Mouse (Mus musculus) skeletal muscle tissue, adult 2 months (tissue): ENCODE measurements around the gene Skiv2l.
"Not testable (repeated sequence)": the region's sequence is repeated elsewhere in the genome, so short reads cannot be mapped to it uniquely, and the experiment has no call there.

Experiments used
- DNase-seq: peaks from one replicate; pipeline ENCODE4 v3.0.0-alpha.2; 2012; ENCODE audit warnings: low read depth, low spot score

The Skiv2l gene

DNA sequence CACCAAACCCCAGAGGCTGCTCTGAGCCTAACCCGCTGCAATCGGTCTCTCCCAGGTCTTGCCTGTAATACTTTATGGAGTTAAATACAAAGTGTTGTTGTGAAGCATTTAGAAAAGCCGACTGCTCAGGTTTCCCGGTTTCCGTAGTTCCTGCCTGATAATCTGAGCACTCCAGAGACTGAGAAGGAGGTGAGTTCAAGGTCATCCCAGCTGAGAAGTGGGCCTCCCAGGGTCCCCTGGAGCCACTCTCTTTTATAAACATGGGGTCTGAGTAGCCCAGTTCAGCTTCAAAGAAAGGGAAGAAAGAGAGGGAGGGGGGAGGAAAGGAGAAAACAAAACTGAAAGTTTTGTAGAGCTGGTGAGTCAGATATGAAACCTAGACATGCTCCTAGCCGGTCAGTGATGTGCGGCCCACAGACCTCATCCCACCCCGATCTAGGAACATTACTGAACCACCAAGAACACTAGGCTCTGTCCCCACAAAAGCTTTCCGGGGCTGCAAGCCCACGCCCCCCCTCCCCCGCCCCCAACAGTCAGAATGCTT, 29.4 kb upstream of the Skiv2l start, which contains the start of gene Zbtb12:
Zbtb12 (plus strand) TSS at position 148 of the 544 bp plus-strand sequence.
- no peak for DNase-seq

DNA sequence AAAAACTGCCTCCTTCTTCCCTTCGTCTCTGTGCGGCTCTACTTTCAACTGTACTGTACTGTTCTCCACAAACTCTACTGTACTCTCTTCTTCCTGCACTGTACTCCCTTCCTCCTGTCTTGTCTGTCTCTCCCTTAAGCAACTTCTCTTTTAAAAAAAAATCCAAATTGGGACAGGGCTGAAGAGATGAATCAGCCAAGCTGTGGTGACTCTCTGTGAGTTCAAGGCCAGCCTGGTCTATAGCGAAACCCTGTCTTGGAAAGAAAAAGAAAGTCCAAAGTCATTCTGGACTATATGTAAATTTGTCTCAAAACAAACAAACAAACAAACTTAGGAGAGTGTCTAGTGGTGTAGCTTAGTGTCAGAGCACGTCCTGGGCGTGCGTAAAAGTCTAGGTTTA, 24.3 kb upstream of the Skiv2l start:
- no peak for DNase-seq

DNA sequence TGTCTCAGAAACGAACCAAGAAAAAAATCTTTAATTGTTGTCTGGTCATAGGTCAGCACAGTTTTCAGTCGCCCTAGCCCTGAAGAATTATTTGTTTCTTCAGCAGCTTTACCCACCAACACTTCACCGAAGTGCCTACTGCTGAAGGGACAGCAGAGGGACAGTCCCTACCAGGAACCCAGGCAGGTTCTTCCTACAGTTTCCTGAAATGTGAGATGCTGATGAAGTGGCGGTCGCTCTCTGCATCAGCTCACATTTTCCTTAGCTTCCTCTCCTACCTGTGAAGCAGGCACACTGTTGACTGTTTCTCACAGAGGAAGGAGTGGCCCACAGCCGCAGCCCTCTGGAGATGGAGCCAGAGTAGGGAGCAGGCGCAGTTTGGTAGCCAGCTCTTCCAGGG, 16.0 kb upstream of the Skiv2l start:
- no peak for DNase-seq

DNA sequence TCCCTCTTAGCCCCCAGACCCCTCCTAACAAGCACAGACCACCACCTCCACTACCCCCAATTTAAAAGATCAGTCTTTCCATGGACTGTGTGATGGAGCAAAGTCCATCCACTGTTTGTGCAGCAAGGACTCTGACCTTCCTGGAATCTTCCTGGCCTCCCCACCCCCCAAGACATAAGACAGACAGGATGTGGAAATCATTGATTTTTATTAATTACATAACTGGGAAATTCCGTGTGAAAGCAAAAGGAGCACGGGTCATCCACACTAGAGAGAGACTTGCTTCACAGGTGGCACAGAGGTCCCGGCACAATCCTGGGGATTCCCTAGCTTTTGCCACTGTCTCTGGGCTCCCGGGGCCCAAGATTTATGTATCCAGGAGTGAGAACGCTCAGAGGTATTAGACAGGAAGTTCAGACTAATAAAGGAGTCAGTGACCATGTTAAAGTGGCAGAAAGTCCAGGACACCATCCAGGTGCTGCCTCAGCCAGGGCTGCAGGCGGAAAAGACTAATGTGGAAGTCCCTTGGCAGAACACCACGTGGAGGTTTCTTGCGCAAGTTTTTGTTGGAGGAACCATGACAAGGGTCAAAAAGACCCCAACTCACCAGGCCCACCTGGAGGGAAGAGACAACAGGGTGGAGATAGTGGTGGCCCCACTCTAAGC, 12.5 kb upstream of the Skiv2l start, which contains the start of gene Cfb:
Cfb (minus strand) TSS at position 103 of the 666 bp plus-strand sequence.
- DNase-seq = no peak

DNA sequence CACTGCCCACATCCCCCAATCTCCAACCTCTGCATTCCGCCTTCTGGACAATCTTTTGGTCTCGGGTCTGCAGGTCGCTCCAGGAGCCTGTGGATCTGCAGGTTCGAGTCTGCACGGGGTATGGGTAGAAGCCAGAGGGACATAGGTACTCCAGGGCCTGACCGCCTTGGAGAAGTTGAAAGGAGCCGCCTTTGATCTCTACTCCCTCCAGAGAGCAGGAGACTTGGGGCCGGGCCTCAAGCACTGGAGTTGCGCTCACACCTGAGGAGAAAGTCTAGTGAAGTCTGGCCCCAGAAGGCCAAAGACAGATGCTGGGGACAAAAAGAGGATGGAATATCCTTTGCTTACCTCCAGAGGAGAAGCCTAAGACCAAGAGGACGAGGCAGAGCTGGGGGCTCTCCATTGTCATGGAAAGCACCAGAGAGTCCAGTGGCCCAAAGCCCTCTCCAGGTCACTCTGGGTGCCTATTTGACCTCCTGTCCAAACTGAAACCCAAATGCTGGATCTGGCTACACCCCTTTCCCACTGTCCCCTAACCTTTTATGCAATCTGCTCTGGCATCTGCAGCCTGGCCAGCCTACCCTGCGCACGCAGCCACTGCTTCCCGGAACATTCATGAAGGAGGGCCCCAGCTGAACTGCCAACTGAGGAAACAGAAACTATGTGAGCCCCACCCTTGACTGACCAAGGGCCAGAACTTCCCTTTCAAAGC, 11.8 kb upstream of the Skiv2l start:
- peak; percentile 41 for DNase-seq

DNA sequence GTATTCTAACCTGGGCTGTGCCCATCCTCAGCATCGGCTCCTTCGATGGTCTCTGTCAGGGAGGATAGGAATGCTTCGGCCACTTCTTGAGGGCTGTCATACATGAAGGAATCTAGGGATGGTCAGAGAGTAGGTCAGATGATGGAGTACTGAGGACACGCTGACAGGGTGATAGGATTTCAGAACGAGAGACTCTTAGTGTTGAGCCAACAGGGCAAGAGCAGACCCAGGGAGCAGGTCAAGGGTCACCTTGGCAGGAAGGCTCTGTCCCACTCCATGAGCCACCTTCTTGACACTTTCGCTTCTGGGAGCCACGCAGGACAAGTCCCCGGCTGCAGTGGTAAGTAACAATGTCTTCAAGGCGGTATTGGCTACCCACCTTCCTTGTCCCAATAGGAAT, 10.5 kb upstream of the Skiv2l start:
- no peak for DNase-seq

DNA sequence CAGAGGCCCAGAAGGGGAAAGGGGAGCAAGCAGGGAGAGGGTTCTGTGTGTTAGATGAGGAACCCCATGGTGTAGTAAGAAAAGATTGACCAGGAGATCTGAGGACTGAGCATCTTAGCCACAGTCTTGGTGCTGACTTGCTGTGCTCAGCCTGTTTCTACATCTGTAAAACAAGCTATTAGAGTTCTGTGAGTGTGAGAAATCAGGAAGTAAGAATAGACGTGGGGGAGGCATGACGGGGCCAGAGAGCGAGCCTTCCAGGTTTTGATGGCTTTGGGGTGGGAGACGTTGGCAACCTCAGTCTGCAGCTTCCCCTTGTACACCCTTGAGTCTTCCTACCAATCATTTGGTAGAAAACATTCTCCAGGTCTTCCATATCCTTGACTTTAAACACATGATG, 8.7 kb upstream of the Skiv2l start:
- no peak for DNase-seq

DNA sequence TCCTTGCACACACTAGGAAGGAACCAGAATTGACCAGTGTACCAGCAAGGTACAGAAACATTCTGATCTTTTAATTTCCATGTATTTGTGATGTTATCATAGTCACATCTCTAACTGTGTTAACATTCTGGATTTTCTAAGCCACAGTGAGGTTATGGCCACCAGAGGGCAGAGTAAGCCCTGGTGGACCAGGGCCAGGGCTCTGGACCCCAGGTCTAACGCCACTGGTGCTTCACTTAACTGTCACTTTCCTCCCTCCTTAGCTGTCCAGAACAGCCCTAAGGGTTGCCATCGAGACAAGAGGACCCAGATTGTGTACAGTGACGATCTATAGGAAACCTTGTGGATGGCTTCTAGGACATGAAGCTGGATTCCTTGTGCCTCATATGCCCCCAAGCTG, 5.8 kb upstream of the Skiv2l start:
- DNase-seq = no peak

DNA sequence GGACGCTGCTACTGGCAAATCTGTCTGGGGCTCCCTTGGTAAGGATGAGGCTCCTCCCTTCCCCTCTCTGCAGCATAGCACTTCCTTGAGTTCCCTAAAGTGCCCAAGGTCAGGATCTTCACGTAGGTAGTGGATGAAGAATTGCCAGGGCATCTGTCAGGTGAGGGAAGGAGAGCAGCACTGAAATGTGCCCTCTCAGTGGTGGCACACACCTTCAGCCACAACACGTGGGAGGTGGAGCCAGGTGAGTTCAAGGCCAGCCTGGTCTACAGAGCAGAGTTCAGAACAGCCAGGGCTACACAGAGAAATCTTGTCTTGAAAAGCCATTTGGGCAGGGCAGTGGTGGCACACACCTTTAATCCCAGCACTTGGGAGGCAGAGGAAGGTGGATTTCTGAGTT, 4.8 kb upstream of the Skiv2l start:
- DNase-seq = no peak

DNA sequence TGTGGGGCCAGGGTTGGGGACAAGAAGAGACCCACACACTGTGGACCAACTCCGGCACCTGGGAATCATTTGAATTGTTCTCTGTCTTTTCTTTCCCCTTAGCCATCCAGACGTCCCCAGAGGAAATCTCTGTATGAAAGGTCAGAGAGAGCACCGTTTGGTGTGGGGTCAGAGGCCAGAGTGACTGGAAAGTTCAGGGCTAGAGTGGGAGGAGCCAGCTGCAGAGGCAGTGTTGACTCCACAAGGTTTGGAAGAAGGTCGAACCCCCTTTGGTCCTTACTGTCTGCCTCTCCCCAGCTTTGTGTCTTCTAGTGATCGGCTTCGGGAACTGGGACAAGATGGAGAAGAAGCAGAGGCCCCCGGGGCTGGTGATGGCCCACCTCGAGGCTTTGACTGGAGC, 3.5 kb upstream of the Skiv2l start:
- DNase-seq = no peak

DNA sequence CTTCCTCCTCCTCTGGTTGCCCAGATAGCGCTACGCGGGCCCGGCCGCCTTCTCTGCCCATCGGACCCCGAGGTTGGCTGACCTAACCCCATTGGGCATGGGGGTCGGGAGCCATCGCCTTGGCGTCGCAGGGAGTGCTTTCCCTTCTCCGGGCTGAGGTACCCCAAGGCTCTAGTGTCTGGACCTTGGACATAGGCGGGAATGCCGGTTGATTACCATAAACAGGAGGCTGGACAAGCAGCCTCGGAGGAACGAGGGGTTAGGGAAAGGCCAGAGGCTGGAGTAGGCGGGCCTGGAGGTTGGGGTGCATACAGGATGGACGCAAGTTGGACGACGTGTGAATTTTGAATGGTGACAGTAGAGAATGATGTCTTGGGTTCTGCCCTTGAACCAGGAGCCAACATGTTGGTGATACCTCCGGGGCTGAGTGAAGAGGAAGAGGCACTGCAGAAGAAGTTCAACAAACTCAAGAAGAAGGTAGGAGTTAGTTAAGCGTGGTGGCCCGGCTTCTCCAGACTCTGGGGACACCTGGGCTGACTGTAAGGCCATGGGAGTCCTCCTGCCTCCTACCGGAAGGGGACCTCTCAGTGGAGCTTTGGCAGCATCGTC, 611 bp upstream of the Skiv2l start:
- DNase-seq = no peak

DNA sequence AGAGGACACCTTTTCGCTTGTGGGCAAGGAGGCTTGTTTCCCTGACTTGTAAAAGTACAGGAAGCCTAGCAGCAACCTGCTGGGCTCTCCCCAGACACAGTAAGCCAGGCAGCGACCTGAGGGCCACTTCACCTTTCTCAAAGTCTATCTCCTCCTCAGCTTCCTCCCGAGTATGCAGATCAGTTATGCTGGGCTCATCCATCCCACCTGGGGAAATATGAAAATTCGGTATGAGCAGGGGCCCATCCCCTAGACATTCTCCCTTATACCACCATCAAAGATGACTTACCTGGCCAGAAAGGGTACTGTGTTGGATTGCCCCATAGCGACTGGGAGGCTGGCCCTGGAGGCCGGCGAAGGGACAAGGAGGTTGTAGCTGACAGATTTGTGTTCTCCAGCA, 2.4 kb downstream of the Skiv2l start:
- DNase-seq = no peak

DNA sequence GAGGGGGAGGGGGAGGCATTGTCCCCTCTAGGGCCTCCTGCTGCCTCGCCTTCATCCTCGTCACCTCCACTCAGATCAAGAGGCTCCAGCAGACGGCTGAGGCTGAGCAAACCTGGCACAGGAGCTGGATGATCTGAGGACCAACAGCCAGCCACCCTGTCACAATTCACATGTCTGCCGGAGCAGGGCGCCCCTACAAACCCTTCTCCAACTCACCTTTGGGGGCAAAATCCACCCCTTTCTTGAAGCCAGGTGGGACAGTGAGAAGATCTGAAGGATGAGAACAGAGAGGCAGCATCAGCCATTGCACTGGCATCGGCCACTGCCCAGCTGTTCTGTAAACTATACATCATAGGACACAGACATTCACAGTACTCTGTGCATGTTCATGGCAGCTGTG, 2.8 kb downstream of the Skiv2l start:
- DNase-seq = no peak

DNA sequence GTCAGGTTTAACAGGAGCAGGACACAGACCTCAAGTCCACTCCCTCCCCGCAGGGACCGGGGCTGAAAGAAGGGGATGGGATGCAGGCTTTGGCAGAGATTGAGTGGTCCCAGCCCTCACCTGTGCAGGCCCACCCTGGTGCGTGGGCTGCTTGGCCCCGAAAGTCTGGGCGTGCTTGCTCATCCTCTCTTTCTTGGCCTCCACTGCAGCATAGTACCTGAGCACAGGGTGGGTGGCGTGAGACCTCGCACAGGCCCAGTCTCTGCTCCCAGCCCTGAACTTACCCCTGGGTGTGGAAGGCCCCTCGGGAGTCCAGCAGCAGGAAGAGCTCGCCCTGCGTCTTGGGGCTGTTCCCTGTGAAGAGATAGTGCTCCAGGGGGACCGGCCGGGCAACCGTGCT, 5.1 kb downstream of the Skiv2l start:
- no peak for DNase-seq

DNA sequence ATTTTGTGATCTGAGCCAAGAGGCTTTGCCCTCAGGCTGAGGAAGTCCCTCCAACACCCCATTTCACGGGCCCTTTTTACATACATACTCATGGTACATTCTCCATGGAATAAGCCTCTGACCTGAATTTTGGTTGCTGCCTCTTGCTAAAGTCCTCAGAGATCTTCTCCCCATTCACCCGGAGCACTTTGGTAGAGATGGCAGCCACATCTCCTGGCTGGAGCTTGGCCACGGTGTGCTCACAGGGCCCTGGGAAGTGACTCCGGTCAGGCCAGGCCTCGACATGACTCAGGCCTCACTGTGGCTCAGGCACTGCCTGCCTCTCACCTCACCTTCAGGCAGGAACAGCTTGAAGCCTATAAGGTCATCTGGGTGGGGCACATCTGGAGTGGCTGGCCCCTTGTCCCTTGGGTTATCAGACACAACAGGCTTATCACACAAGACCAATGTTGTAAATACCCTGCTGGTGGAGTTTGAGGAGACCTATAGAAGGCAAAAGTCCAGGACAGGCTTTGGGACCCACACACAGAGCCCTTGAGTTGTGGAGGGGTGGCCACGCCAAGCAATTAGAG, 9.2 kb downstream of the Skiv2l start:
- DNase-seq = no peak

DNA sequence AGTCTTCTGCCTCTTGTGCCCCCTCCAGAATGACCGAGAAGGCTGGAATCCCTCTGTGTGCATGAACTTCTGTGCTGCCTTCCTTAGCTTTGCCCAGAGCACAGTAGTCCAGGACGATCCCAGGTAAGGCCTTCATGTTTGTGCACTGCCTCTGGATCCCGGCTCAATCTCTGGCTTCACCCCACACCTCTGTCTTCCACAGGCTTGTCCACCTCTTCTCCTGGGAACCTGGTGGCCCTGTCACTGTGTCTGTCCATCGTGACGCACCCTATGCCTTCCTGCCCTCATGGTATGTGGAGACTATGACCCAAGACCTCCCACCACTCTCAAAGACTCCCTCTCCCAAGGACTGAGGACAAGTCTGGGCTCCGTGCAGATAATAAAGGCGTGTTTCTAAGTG, 11.2 kb downstream of the Skiv2l start:
- no peak for DNase-seq

DNA sequence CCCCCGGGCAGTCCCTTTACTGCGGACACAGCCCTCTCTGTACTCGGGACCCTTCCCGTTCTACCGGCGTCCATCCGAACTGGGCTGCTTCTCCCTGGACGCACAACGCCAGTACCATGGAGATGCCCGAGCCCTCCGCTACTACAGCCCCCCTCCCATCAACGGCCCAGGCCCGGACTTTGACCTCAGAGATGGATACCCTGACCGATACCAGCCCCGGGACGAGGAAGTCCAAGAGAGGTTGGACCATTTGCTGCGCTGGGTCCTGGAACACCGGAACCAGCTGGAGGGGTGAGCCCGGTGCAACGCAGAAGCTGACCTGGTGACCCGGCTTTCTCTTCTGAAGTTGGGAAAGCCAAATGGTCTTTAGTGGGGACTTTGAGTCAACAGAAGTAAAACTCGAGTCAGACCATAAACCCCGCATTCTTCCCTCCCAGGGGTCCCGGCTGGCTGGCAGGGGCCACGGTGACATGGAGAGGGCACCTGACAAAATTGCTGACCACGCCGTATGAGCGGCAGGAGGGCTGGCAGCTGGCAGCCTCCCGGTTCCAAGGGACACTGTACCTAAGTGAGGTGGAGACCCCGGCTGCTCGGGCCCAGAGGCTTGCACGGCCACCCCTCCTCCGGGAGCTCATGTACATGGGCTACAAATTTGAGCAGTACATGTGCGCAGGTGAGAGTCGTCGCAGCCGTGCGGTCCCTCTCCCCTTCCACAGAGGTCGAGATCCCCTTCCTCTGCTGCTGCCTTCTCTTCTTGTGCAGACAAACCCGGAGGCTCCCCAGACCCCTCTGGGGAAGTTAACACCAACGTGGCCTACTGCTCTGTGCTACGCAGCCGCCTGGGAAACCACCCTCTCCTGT, 12.3 kb downstream of the Skiv2l start:
- no peak for DNase-seq

DNA sequence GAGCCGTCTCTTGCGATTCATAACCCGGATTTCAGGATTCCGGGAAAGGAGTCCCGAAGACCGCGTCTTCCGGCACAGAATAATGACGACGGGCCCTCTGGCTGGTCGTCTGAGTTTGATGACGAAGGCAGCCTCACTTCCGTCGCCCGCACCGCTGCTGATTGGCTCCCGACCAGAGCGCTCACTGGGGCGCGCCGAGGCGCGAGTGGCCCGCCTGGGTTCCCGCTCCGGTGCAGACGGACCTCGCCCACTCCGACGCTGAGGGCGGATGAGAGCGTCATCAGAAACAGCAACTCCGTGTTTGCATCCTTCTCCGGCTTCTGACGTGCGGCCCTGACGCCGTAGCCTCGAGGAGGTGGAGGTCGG, 13.2 kb downstream of the Skiv2l start, which contains the start of the genes Stk19 and Dxo:
Stk19 (minus strand) TSS at position 90 of the 366 bp plus-strand sequence.
Dxo (plus strand) TSS at position 164 of the 366 bp plus-strand sequence.
- DNase-seq = peak; percentile 94

DNA sequence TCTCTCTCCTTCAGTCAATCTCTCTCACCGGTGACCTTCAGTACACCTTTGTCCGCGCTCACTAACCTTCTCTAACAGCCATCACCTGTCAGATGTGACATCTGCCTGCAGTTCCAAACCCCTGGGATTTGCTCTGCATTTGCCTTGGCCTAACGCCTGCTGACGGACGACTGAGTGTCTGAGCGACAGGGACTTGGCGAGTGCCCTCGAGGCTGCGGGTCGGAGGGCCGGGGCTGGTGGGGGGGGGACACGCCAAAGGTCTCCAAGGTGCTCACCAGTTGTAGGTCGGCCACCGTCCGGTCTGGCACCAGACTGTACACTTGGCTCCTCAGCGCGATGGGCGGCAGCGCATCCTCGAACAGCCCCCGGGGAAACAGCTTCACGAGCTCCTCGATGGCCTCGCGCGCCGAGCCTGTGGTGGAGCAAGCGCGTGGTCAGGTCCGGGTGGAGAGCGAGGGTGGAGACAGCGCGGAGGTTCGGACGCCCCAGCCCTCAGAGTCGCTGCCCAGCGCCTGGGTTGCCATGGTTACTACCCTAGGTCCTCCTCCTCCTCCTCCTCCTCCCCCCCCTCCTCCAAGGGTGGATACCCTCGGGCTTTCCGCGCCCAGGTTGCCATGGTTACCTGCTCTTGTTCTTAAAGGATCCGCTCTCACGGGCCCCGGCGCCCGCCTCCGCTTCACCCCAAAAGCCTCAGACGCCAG, 13.7 kb downstream of the Skiv2l start:
- DNase-seq = no peak

DNA sequence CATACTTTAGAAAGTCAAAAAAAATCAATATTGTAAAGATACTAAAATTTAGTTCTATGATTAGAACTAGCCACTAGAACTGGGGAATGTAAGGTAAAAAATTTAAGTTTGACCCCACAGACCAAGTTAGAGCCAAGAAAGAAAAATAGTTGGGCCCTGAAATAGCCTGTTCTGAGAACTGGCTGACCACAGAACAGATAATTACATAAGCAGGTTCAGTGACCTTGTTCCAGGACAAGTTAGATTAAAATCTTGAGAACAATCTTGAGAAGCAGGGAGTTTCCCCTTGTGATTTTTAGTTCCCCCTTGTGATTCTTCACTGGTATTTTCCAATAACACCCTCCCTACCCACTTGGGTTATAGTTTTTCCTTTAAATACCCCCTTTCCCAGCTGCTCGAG, 19.2 kb downstream of the Skiv2l start:
- not testable (repeated sequence) for DNase-seq
